Mouse (Mus musculus): ENCODE results near the gene Foxp4. TPM values are rescaled to one million over a fixed set of nuclear protein-coding genes. Genes with fewer than 3 reads are reported as not detected.
A peak's percentile ranks its signal among the peaks of the same experiment; 100 is the strongest.

Gene Foxp4
- polyA plus RNA-seq, 1 experiment from 2014 or later: 29.4 TPM

- peak overlapping the region; percentile 99 for H3K27ac ChIP-seq
- under 1% methylated on average over 28 of the region's 28 CpGs for WGBS
- H3K4me3 ChIP-seq: peak overlapping the region; percentile 98
- H3K4me1 ChIP-seq (replicated peaks): peaks cover 79% of the 10 kb centered on the region
- H3K9me3 ChIP-seq: no peaks in the 10 kb centered on the region
- H3K27me3 ChIP-seq (ENCODE audit: insufficient read depth, poor library complexity, severe bottlenecking): peaks cover 11% of the 10 kb centered on the region; the same call in 1 of the 2 replicates
- peak; percentile 56 for DNase-seq (ENCODE audit: low spot score)
- peaks cover 34% of the 10 kb centered on the region for H3K36me3 ChIP-seq
Observed at GRCm38 (mm10) chr17:47923011-47923677, 1.3 kb downstream of the Foxp4 start.

- peak overlapping the region; percentile 98 for H3K4me3 ChIP-seq
- peaks cover 11% of the 10 kb centered on the region; the same call in 1 of the 2 replicates for H3K27me3 ChIP-seq (ENCODE audit: insufficient read depth, poor library complexity, severe bottlenecking)
Observed at GRCm38 (mm10) chr17:47922579-47922978, 1.9 kb downstream of the Foxp4 start.

GRCm38 (mm10) chr17:47922116-47922515, 2.3 kb downstream of the Foxp4 start:
- WGBS: under 1% methylated on average over 21 of the region's 21 CpGs
- Histone ChIP-seq H3K27me3 (ENCODE audit: insufficient read depth, poor library complexity, severe bottlenecking) (peaks cover 11% of the 10 kb centered on the region; the same call in 1 of the 2 replicates), H3K4me3 (peak overlapping the region; percentile 98), H3K9me3 (no peaks in the 10 kb centered on the region), H3K4me1 (replicated peaks) (peaks cover 88% of the 10 kb centered on the region), H3K36me3 (peaks cover 44% of the 10 kb centered on the region), H3K27ac (peak overlapping the region; percentile 99)
- no peak for DNase-seq (ENCODE audit: low spot score)

More at GRCm38 (mm10) chr17:47922579-47922978, 1.9 kb downstream of the Foxp4 start:
- peaks cover 84% of the 10 kb centered on the region for H3K4me1 ChIP-seq (replicated peaks)
- peaks cover 39% of the 10 kb centered on the region for H3K36me3 ChIP-seq
- under 1% methylated on average over 24 of the region's 24 CpGs for WGBS
- H3K27ac ChIP-seq: peak overlapping the region; percentile 99
- H3K9me3 ChIP-seq: no peaks in the 10 kb centered on the region
- peak; percentile 41 for DNase-seq (ENCODE audit: low spot score)

GRCm38 (mm10) chr17:47921136-47921665, 3.2 kb downstream of the Foxp4 start:
- peak overlapping the region; percentile 99; the same call in 1 of the 2 replicates for H3K27ac ChIP-seq
- H3K4me1 ChIP-seq (replicated peaks): peaks cover 90% of the 10 kb centered on the region
- H3K27me3 ChIP-seq (ENCODE audit: insufficient read depth, poor library complexity, severe bottlenecking): peaks cover 18% of the 10 kb centered on the region; the same call in 1 of the 2 replicates
- DNase-seq (ENCODE audit: low spot score): no peak
- peak overlapping the region; percentile 98 for H3K4me3 ChIP-seq
- H3K36me3 ChIP-seq: peaks cover 53% of the 10 kb centered on the region
- WGBS: 22% methylated on average over 4 of the region's 4 CpGs
- H3K9me3 ChIP-seq: no peaks in the 10 kb centered on the region

GRCm38 (mm10) chr17:47919826-47920225, 4.6 kb downstream of the Foxp4 start:
- H3K9me3 ChIP-seq: no peaks in the 10 kb centered on the region
- peak overlapping the region; percentile 98 for H3K4me3 ChIP-seq
- no peak overlapping the region for H3K27ac ChIP-seq
- H3K27me3 ChIP-seq (ENCODE audit: insufficient read depth, poor library complexity, severe bottlenecking): peaks cover 19% of the 10 kb centered on the region; the same call in 1 of the 2 replicates
- DNase-seq (ENCODE audit: low spot score): no peak
- H3K4me1 ChIP-seq (replicated peaks): peaks cover 90% of the 10 kb centered on the region
- WGBS: 18% methylated on average over 5 of the region's 5 CpGs
- peaks cover 67% of the 10 kb centered on the region for H3K36me3 ChIP-seq

- Histone ChIP-seq H3K4me3 (no peak overlapping the region), H3K27me3 (ENCODE audit: insufficient read depth, poor library complexity, severe bottlenecking) (peaks cover 24% of the 10 kb centered on the region), H3K27ac (no peak overlapping the region), H3K4me1 (replicated peaks) (peaks cover 90% of the 10 kb centered on the region), H3K9me3 (no peaks in the 10 kb centered on the region), H3K36me3 (peaks cover 77% of the 10 kb centered on the region)
- WGBS: 79% methylated on average over 5 of the region's 5 CpGs
- DNase-seq (ENCODE audit: low spot score): no peak
Observed at GRCm38 (mm10) chr17:47917907-47918306, 6.5 kb downstream of the Foxp4 start.

GRCm38 (mm10) chr17:47917212-47917611, 7.2 kb downstream of the Foxp4 start:
- H3K4me3 ChIP-seq: no peak overlapping the region
- peaks cover 82% of the 10 kb centered on the region for H3K36me3 ChIP-seq
- peaks cover 26% of the 10 kb centered on the region for H3K27me3 ChIP-seq (ENCODE audit: insufficient read depth, poor library complexity, severe bottlenecking)
- 85% methylated on average over 3 of the region's 3 CpGs for WGBS
- no peak overlapping the region for H3K27ac ChIP-seq
- no peak for DNase-seq (ENCODE audit: low spot score)
- H3K4me1 ChIP-seq (replicated peaks): peaks cover 85% of the 10 kb centered on the region
- H3K9me3 ChIP-seq: no peaks in the 10 kb centered on the region

GRCm38 (mm10) chr17:47914676-47915219, 9.7 kb downstream of the Foxp4 start:
- no peak for DNase-seq (ENCODE audit: low spot score)
- 33% methylated on average over 9 of the region's 9 CpGs for WGBS
- Histone ChIP-seq H3K36me3 (peaks cover 70% of the 10 kb centered on the region), H3K4me1 (replicated peaks) (peaks cover 81% of the 10 kb centered on the region), H3K9me3 (no peaks in the 10 kb centered on the region), H3K27me3 (ENCODE audit: insufficient read depth, poor library complexity, severe bottlenecking) (peaks cover 24% of the 10 kb centered on the region), H3K27ac (no peak overlapping the region), H3K4me3 (no peak overlapping the region)

GRCm38 (mm10) chr17:47909091-47910001, 15.1 kb downstream of the Foxp4 start:
- Histone ChIP-seq H3K36me3 (peaks cover 26% of the 10 kb centered on the region), H3K27ac (peak overlapping the region; percentile 74)

GRCm38 (mm10) chr17:47908079-47908478, 16.4 kb downstream of the Foxp4 start:
- H3K4me3 ChIP-seq: no peak overlapping the region
- peaks cover 31% of the 10 kb centered on the region for H3K36me3 ChIP-seq
- H3K27ac ChIP-seq: peak overlapping the region; percentile 78
- 84% methylated on average over 2 of the region's 2 CpGs for WGBS
- H3K9me3 ChIP-seq: no peaks in the 10 kb centered on the region
- H3K27me3 ChIP-seq (ENCODE audit: insufficient read depth, poor library complexity, severe bottlenecking): peaks cover 19% of the 10 kb centered on the region
- no peak for DNase-seq (ENCODE audit: low spot score)
- peaks cover 85% of the 10 kb centered on the region for H3K4me1 ChIP-seq (replicated peaks)

More at GRCm38 (mm10) chr17:47909091-47910001, 15.1 kb downstream of the Foxp4 start:
- WGBS: 11% methylated on average over 51 of the region's 51 CpGs
- H3K9me3 ChIP-seq: no peaks in the 10 kb centered on the region
- peaks cover 22% of the 10 kb centered on the region for H3K27me3 ChIP-seq (ENCODE audit: insufficient read depth, poor library complexity, severe bottlenecking)
- H3K4me1 ChIP-seq (replicated peaks): peaks cover 83% of the 10 kb centered on the region
- DNase-seq (ENCODE audit: low spot score): peak; percentile 67
- peak overlapping the region; percentile 45 for H3K4me3 ChIP-seq

- Histone ChIP-seq H3K27me3 (ENCODE audit: insufficient read depth, poor library complexity, severe bottlenecking) (peaks cover 15% of the 10 kb centered on the region; the same call in 1 of the 2 replicates), H3K4me1 (replicated peaks) (peaks cover 89% of the 10 kb centered on the region)
Observed at GRCm38 (mm10) chr17:47907366-47907920, 17.0 kb downstream of the Foxp4 start.

More at GRCm38 (mm10) chr17:47907366-47907920, 17.0 kb downstream of the Foxp4 start:
- WGBS: 34% methylated on average over 9 of the region's 9 CpGs
- no peak for DNase-seq (ENCODE audit: low spot score)
- H3K27ac ChIP-seq: peak overlapping the region; percentile 78
- peaks cover 31% of the 10 kb centered on the region for H3K36me3 ChIP-seq
- H3K9me3 ChIP-seq: no peaks in the 10 kb centered on the region
- peak overlapping the region; percentile 23; the same call in 1 of the 2 replicates for H3K4me3 ChIP-seq
